Comparison of ENCODE assay signal across 24 mouse cellular contexts in the genomic region with DNA sequence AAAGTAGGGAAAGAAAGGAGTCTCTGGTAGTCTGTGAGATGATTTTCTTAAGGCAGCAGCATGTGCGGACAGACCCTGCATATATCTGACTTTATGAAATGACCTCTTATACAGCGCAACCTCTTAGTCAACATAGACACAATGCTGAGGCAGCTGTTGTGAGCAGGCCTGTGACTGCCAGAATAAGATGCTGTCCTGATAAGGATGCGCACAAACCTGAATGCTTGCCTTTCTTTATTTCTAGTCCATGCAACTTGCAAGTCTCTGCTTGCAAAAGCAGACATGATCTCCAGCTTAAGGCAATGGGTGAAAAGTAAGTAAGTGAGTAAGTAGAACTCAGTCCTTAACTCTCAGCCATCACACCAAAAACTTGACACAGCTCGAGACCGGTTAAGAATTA.
"Had no signal": no experiment of that assay in that cellular context is flagged by ENCODE, and none has a peak within 500 bp of the region (broad histone marks: within the 10 kb centered on the region; RNA-seq: fewer than 3 reads in every experiment).

No protein-coding gene starts in this region.

- DNase-seq: gastrocnemius, adult 2 months; gastrocnemius, postnatal 10 days; gastrocnemius, postnatal 25 days; heart, adult 11 months; heart, adult 2 months; heart, postnatal 14 days; heart, postnatal 36 days; kidney, adult 11 months; kidney, adult 2 months; kidney, adult 9 months; kidney, postnatal 14 days; kidney, postnatal 36 days; layer of hippocampus, adult 9-11 months; layer of hippocampus, postnatal 36 days; left cerebral cortex, postnatal 4 days had no signal

- H3K27ac ChIP-seq: gastrocnemius, adult 2 months; heart, adult 2 months; heart, embryonic 13.5 days; heart, embryonic 15.5 days; hindbrain, embryonic 13.5 days; hindbrain, embryonic 15.5 days; hindbrain, postnatal 0 days; kidney, embryonic 15.5 days; kidney, postnatal 0 days; limb, embryonic 13.5 days; limb, embryonic 15.5 days had no signal

- H3K4me3 ChIP-seq: gastrocnemius, adult 2 months; heart, adult 2 months; heart, embryonic 13.5 days; heart, embryonic 15.5 days; hindbrain, embryonic 13.5 days; hindbrain, embryonic 15.5 days; kidney, embryonic 15.5 days; limb, embryonic 13.5 days; limb, embryonic 15.5 days had no signal
